In the genomic region with DNA sequence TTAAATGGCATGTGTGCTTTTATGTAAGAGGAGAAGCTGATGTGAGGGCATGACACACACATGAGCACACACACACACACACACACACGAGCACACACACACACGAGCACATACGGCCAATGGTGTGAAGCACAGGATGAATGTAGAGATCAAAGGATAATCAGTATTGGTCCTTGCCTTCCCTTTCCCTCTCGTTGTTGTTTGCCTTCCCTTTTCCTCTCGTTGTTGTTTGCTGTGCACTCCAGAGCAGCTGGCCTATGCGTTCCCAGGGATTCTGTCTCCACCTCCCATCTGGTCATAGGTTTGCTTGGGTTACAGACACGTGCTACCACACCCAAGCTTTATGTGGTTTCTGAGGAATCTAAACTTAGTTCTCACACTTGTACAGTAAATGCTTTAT, we compare ENCODE assay signal across 11 mouse cellular contexts.
A peak's percentile ranks its signal among the peaks of the same experiment; 100 is the strongest.
DNase-seq lines count a peak whose midpoint lies in the region; ATAC-seq and TF ChIP-seq lines count a peak whose summit lies in the region.
"Had no signal": no experiment of that assay in that cellular context is flagged by ENCODE, and none has a peak within 500 bp of the region (broad histone marks: within the 10 kb centered on the region; RNA-seq: fewer than 3 reads in every experiment).

No protein-coding gene starts in this region.

- H3K27me3 ChIP-seq in hindbrain, postnatal 0 days (ENCODE audit: insufficient read depth, low read length): no peaks in the 10 kb centered on the region
- H3K27me3 ChIP-seq in hindbrain, embryonic 16.5 days (replicated peaks; ENCODE audit: control insufficient read depth, insufficient read depth, low read length): no peaks in the 10 kb centered on the region
- no peaks in the 10 kb centered on the region for H3K27me3 ChIP-seq in intestine, embryonic 16.5 days (replicated peaks; ENCODE audit: control insufficient read depth, insufficient read depth, low read length)

- no peak overlapping the region for H3K4me2 ChIP-seq in hindbrain, postnatal 0 days (ENCODE audit: low read depth, low read length)
- H3K4me2 ChIP-seq in hindbrain, embryonic 16.5 days (ENCODE audit: low read length): no peak overlapping the region
- no peak overlapping the region for H3K4me2 ChIP-seq in intestine, embryonic 16.5 days (ENCODE audit: low read depth, low read length)

- no peak overlapping the region for H3K9ac ChIP-seq in hindbrain, postnatal 0 days (replicated peaks; ENCODE audit: low read length)
- H3K9ac ChIP-seq in hindbrain, embryonic 16.5 days (ENCODE audit: low read depth, low read length): no peak overlapping the region
- H3K9ac ChIP-seq in intestine, embryonic 16.5 days (ENCODE audit: low read depth, low read length): no peak overlapping the region

- H3K27ac ChIP-seq in hindbrain, postnatal 0 days: no peak overlapping the region
- no peak overlapping the region for H3K27ac ChIP-seq in hindbrain, embryonic 16.5 days (ENCODE audit: low read depth, low read length)
- no peak overlapping the region for H3K27ac ChIP-seq in intestine, embryonic 16.5 days (ENCODE audit: low read length)
- H3K27ac ChIP-seq: kidney, postnatal 0 days had no signal

- no peak overlapping the region for H3K4me3 ChIP-seq in hindbrain, postnatal 0 days (ENCODE audit: low read length)
- no peak overlapping the region for H3K4me3 ChIP-seq in hindbrain, embryonic 16.5 days (ENCODE audit: low read length)
- H3K4me3 ChIP-seq in intestine, embryonic 16.5 days (ENCODE audit: low read length): no peak overlapping the region

- no peak for TF ChIP-seq CTCF in hindbrain, postnatal 0 days (IDR thresholded peaks at IDR 0.05; ENCODE audit: low read depth)

- H3K9me3 ChIP-seq in hindbrain, postnatal 0 days (ENCODE audit: low read length): no peaks in the 10 kb centered on the region
- peaks cover 3% of the 10 kb centered on the region; the same call in 1 of the 2 replicates for H3K9me3 ChIP-seq in hindbrain, embryonic 16.5 days (ENCODE audit: control insufficient read depth, low read length)
- no peaks in the 10 kb centered on the region for H3K9me3 ChIP-seq in intestine, embryonic 16.5 days (ENCODE audit: control insufficient read depth, low read length)

- peak; percentile 4; the same call in 1 of the 2 replicates for ATAC-seq in hindbrain, postnatal 0 days
- no peak for ATAC-seq in hindbrain, embryonic 16.5 days
- ATAC-seq in CD4-positive, CD25-positive, alpha-beta regulatory T cell, adult 4 months: peak; percentile 59
- ATAC-seq in intestine, embryonic 16.5 days: peak; percentile 58; the same call in 1 of the 2 replicates
- no peak for ATAC-seq in erythroblast, adult 5-6 weeks (replicated peaks; ENCODE audit: low FRiP score, poor library complexity, severe bottlenecking)

- 0 out of 2 replicates have a peak, but pooled peaks cover 13% of the 10 kb centered on the region for H3K4me1 ChIP-seq in hindbrain, postnatal 0 days (ENCODE audit: insufficient read depth, low read length)
- peaks cover 18% of the 10 kb centered on the region for H3K4me1 ChIP-seq in hindbrain, embryonic 16.5 days (ENCODE audit: control insufficient read depth, insufficient read depth, low read depth, low read length)
- H3K4me1 ChIP-seq in intestine, embryonic 16.5 days (ENCODE audit: control insufficient read depth, insufficient read depth, low read length): peaks cover 4% of the 10 kb centered on the region; the same call in 1 of the 2 replicates

- 47% methylated on average over 7 of the region's 7 CpGs for WGBS in hindbrain, postnatal 0 days
- 42% methylated on average over 7 of the region's 7 CpGs for WGBS in hindbrain, embryonic 16.5 days
- 39% methylated on average over 7 of the region's 7 CpGs for WGBS in intestine, embryonic 16.5 days

- no peak for DNase-seq in hindbrain, postnatal 0 days (ENCODE audit: low spot score)
- DNase-seq in natural killer cell, adult 2 months (ENCODE audit: low spot score in 2 of 2): peak; percentile 22 to 52
- DNase-seq in yolk sac, embryonic 10.5 days (ENCODE audit: low spot score): no peak
- DNase-seq in heart, adult 11 months: no peak
- DNase-seq: embryo, embryonic 11 days; heart, postnatal 10 days had no signal

- H3K36me3 ChIP-seq in hindbrain, postnatal 0 days (ENCODE audit: insufficient read depth, low read length): no peaks in the 10 kb centered on the region
- no peaks in the 10 kb centered on the region for H3K36me3 ChIP-seq in hindbrain, embryonic 16.5 days (ENCODE audit: control insufficient read depth, insufficient read depth, low read length)
- H3K36me3 ChIP-seq in intestine, embryonic 16.5 days (ENCODE audit: control insufficient read depth, insufficient read depth, low read length): no peaks in the 10 kb centered on the region

Comparison
In these comparisons a context has a peak if more than half of its experiments do, and no peak if none do; other contexts are left out.
1. ATAC-seq: peak in hindbrain, postnatal 0 days (single experiment), CD4-positive, CD25-positive, alpha-beta regulatory T cell, adult 4 months (single experiment) and intestine, embryonic 16.5 days (single experiment); none in hindbrain, embryonic 16.5 days (single experiment) and erythroblast, adult 5-6 weeks (single experiment).
2. DNase-seq: peak in natural killer cell, adult 2 months (2 of 2); none in hindbrain, postnatal 0 days (single experiment), yolk sac, embryonic 10.5 days (single experiment) and heart, adult 11 months (single experiment).